Mouse (Mus musculus): ENCODE measurements around the gene Ric1.

The Ric1 gene

DNA sequence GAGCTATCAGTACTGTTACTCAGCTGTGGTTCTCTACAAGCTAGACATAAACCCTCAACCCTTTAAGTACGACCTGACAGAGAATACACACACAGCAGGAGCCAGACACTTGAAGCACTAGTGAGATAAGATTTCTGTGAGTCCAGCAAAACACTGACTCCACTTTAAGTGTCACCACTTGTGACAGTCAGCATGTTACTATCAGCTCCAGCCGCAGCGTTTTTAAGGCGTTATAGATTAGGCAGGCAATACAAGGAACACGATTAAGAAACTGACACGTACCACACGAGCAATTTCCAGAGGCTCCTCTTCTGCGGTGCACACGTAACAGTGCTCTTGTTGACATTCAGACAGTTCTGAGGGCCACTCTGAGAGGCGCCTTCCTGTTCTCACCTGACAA, 88.8 kb downstream of the Ric1 start:
- no peak for DNase-seq (ENCODE audit: low spot score in 2 of 2)

DNA sequence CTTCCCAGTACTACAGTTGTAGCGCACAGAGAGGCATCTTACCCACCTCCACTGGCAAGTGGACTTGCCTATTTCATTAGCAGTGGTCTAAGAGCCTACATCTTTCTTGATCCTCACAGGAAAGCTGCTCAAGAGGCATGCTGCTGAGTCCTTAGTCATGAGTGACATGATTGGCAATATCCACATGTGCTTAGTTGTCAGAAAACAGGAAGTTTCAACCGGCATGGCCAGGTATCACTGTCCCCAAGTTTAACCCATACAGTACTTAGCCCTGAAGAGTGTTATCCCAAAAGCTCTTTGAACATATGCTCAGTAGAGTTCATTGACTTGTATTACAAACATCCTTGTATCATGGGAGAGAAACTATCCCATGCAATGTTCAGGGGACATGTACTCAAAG, 90.0 kb downstream of the Ric1 start:
- no peak for DNase-seq (ENCODE audit: low spot score in 2 of 2)

DNA sequence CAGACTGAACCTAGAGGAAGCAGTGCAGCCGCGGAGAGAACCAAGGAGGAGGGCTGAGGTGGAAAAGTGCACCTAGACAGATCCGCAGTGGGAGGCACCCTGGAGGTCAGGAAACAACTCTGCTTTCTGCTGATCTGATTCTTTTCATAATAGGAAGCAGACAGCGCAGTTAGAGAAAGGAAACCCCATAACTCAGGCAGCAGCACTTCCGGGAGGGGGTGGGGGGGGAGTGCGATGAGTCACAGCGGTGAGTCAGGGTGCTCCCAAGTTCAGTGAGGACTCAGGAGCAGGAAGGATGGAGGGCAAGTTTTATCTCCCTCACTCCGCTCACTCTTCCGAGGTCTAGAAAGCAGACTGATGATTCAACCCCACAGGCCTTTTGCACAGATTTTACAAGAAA, 119.0 kb downstream of the Ric1 start:
- DNase-seq (ENCODE audit: low spot score in 2 of 2), result no peak

DNA sequence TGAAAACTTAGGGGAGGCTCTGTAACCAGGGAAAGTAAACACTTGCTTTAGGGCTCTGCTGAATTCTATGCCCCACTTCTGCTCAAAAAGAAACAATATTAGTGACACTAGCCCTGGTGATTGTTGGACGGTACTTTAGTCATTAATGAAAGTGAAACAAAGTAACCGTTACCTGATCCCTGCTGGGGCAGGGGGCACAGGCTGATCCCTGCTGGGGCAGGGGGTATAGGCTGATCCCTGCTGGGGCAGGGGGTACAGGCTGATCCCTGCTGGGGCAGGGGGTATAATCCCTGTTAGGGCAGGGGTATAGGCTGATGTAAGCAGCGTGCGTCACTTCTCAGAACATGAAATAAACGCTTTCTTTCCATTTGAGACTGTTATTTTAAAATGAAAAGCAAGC, 119.4 kb downstream of the Ric1 start:
- DNase-seq (ENCODE audit: low spot score in 2 of 2), result no peak

DNA sequence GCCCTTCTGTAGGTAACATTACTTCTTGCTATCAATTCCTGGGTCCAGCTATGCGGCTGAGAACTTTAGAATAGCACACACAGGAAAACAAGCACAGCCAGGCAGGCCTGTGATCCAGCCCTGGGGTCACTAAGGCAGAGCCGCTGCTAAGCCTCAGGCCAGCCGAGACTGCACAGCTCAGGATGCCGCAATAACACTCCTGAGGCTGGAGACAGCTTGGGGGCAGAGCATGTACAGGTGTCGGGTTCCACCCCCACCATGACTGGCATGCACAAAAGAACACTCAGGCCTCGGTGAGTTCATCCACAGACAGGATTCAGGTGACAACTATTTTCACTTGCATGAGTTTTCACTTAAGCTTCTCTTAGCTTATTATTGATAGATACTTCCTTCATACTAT, 120.1 kb downstream of the Ric1 start:
- DNase-seq (ENCODE audit: low spot score in 2 of 2), result no peak

DNA sequence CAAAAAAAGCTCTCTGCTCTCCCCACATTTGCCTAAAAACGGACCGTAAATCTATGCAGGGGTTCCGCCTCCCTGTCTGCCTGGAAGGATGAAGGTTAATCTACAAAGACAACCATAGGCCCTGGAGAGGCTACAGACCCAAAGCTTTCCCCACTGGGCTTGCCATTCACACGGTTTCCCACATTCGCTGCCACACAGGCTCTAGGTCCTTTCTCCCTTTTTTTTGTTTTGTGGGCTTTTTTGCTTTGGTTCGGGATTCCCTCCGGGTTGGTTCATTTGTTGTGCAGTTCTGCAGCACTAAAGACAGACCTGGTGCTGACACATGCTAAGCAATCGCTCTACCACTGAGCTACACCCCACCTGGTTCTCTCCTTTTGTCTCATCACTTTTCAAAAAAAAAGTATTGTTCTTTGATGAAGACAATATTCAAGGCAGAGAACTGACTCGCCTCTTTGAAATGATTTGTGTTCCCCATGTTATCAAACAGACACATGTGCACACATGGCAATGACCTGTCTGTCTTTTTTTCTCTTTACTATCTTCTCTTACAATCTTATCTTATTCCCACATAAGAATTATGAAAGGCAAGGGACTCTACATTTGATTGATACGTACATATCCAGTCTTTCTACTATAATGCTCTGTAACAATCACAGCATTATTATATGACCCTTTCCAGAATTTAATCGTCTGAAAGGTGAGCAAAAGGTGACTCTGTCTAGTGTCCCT, 121.3 kb downstream of the Ric1 start:
- no peak for DNase-seq (ENCODE audit: low spot score in 2 of 2)

DNA sequence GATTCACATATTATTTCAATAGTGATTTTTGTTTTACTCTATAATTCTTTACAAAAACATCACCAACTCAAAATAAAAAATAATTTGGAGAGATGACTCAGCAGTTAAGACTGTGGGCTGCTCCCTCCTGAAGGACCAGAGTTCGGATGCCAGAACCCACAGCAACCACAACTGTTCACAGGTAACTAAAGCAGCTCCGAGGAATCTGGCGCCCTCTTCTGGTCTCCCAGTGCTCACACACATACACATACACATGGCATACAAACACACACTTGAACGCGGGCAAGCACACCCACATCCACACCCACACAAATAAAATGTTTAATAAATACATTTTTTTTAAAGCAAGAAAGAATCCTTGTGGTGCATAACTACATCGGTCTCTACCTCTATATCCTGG, 122.7 kb downstream of the Ric1 start:
- no peak for DNase-seq (ENCODE audit: low spot score in 2 of 2)

DNA sequence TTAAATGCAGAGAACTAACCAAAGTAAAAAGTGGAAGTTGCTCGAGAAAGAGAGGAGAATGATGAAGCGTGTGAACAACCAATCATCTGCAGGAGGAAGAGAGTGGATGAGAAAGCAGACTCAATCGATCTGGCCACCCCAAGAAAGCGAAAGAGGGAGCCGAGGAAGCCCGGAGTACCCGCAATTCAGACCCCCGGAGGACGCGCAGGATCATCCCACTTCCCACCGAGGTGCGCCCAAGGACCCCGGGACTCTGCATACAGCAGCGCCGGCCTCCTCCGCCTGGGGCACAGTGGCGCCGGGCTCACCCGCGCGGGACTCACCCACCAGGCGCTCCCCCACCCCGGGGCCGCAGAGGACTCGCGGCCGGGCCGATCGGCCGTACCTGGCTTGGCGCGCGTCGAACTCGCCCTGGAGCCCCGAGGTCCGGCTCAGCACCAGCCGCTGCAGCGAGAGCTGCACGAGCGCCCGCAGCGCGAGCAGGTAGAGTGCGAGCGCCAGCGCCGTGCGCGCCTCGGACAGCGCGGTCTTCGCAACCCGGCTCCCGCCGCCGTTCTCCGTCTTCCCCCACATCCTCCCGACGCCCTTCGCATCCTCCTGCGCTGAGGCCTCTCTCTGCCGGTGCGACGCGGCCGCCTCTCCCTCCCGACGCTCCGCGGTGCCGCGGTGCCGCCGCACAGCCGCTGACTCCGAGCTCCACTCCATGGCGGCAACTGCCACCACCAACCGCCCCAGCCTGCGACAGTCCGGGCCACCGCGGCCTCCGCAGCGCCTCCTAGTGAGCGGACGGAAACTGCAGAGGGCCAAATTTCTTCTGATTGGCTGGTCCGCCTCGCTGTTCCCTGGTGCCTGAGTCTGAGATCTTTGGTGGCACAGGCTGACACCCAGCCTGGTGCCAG, 125.8 kb downstream of the Ric1 start, which contains the start of gene Ermp1:
Gene Ermp1, minus strand, starts transcription at position 765 of the 899 bp plus-strand sequence.
- peak; percentile 88 to 96 for DNase-seq (ENCODE audit: low spot score in 2 of 2)

DNA sequence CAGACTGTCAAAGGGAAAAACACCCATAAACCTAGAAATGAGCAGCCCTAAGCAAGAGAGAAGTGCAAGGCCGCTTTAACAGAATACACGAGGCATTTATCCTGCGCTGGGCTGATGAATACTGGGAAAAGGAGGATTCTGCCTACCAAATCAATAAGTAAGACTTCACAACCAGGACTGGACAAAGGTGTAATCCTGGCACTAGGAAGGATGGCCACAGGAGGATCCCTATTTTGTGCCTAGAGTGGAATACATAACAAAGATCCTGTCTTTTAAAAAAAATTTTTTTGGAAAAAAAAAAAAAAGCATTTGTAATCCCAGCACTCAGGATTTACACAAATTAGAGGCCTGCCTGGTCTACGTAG, 126.5 kb downstream of the Ric1 start:
- DNase-seq (ENCODE audit: low spot score in 2 of 2), result no peak

DNA sequence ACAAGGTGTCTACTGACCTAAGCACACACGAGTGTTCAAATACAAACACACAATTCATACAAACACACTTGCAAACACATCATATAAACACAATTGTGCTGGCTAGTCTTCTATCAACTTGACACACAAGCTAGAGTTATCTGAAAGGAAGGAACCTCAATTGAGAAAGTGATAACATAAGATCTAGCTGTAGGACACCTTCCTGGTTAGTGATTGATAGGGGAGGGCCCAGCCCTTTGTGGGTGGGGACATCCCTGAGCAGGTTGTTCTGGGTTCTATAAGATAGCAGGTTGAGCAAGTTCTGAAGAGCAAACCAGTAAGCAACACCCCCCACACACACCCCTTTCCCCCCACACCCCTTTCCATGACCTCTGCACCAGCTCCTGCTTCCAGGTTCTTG, 127.6 kb downstream of the Ric1 start:
- no peak for DNase-seq (ENCODE audit: low spot score in 2 of 2)

DNA sequence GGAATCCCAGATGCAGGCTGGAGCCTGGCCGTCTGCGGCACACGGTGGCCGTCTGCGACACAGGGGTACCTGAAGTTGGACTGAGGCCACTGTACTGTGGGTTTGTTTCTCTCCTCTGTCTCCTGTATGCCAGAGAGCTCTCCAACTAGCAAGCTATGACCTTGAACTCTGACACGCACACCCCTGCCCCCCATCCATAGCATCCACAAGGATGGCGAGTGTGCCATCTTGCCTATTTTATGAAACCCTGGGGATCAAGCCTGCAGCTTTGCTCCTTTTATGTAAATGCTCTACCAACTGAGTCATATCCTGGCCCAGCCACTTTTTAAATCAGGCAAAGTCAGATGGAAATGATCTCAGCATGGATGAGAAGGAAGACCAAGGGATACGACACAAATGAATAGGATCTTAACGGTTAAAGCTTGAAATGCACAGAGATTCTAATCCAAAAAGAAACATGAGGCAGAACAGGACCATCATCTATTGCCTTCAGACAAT, 131.7 kb downstream of the Ric1 start:
- no peak for DNase-seq (ENCODE audit: low spot score in 2 of 2)

DNA sequence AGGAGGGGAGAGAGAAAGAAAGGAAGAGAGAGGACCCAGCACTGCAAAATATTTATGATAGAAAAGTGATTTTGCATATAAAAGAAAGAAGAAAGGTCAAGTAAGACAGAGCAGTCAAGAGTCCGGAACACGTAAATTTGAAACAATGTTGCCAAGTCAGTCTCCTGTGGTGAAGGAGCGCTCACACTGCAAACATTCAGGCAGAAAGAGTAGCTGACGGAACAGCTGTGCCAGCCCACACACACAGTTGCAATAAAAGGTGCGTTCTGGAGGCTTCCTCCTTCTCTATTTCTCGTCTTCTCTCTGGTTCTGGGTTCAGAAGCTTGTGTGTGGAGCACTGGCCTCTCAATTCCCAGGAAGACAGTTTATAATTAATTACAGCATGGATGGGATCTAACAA, 133.1 kb downstream of the Ric1 start:
- no peak for DNase-seq (ENCODE audit: low spot score in 2 of 2)

DNA sequence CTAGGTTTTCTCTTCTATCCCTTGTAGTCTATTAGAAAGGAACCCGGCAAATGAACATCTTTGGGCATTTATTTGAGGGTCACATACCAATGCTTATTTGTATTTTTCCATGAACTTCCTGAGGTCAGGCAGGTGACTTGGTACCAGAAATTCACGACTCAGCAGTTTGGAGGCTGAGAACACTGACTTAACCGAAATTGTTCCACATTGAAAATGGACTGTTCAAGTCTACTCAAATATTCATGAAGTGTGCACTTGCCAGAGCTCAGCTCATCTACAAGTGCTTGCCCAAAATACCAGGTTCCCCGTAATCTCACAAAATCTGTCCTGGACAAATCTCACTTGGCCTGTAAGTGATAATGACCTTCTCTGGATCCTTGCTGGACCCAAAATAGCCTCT, 133.9 kb downstream of the Ric1 start:
- no peak for DNase-seq (ENCODE audit: low spot score in 2 of 2)

Data from frontal cortex, postnatal 10 days (tissue).